Mouse (Mus musculus) ES-Bruce4 (cell line): Measurements from ENCODE around the gene Zrsr1. TPM values are rescaled to one million over a fixed set of nuclear protein-coding genes. Genes with fewer than 3 reads are reported as not detected.

Experiments used
- H3K27ac ChIP-seq: 2 replicates; pipeline ENCODE4 v1.5.1; 2012; ENCODE audit warnings: low read length, inconsistent platforms; ENCODE audit not compliant: insufficient read depth
- H3K27me3 ChIP-seq: 2 replicates; pipeline ENCODE4 v1.6.1; 2012; ENCODE audit warnings: mild to moderate bottlenecking, low read length, inconsistent platforms; ENCODE audit not compliant: control insufficient read depth, poor library complexity, insufficient read depth, severe bottlenecking
- H3K36me3 ChIP-seq: 2 replicates; pipeline ENCODE4 v1.6.1; 2012; ENCODE audit warnings: inconsistent platforms, mild to moderate bottlenecking, low read length, moderate library complexity; ENCODE audit not compliant: control insufficient read depth, poor library complexity, insufficient read depth, severe bottlenecking
- H3K4me1 ChIP-seq: one replicate; pipeline ENCODE4 v1.8.1; 2011; ENCODE audit warnings: low read length; ENCODE audit not compliant: control insufficient read depth, insufficient read depth
- H3K4me3 ChIP-seq: 2 replicates; pipeline ENCODE4 v1.5.1; 2011; ENCODE audit warnings: low read depth, mild to moderate bottlenecking, low read length
- H3K9ac ChIP-seq: 2 replicates; pipeline ENCODE4 v1.6.1; 2012; ENCODE audit warnings: low read depth, mild to moderate bottlenecking, inconsistent platforms; ENCODE audit not compliant: poor library complexity, severe bottlenecking
- H3K9me3 ChIP-seq: replicated peaks from 2 replicates; pipeline ENCODE4 v1.6.1; 2012; ENCODE audit warnings: mild to moderate bottlenecking, low read length, inconsistent platforms; ENCODE audit not compliant: control insufficient read depth, poor library complexity, insufficient read depth, severe bottlenecking
- CTCF ChIP-seq: IDR thresholded peaks from one replicate; pipeline ENCODE4 v1.8.1; 2011; ENCODE audit warnings: low read depth, low read length
- EP300 ChIP-seq: IDR thresholded peaks from 2 replicates; pipeline ENCODE4 v1.6.1; 2011; ENCODE audit warnings: low read depth, low read length; ENCODE audit not compliant: insufficient read depth
- POLR2A ChIP-seq: IDR thresholded peaks from one replicate; pipeline ENCODE4 v1.8.1; 2011; ENCODE audit warnings: low read length; ENCODE audit not compliant: insufficient read depth
- polyA plus RNA-seq: library from polyadenylated mRNA; stranded (reverse); fragments of >200 nt; gene quantifications from 2 replicates; pipeline ENCODE4 v1.2.4, GENCODE M21; 2011; ENCODE audit warnings: low read depth; ENCODE audit not compliant: missing spikeins, insufficient read depth, insufficient read length

Zrsr1 gene
- polyA plus RNA-seq, 1 experiment, result 21.1 TPM

- Histone ChIP-seq H3K9ac (no peak overlapping the region), H3K27me3 (no peaks in the 10 kb centered on the region), H3K27ac (no peak overlapping the region), H3K36me3 (no peaks in the 10 kb centered on the region), H3K4me1 (no peaks in the 10 kb centered on the region), H3K9me3 (peaks cover 5% of the 10 kb centered on the region; the same call in 1 of the 2 replicates), H3K4me3 (no peak overlapping the region)
- TF ChIP-seq CTCF (no peak), POLR2A (no peak), EP300 (no peak)
Measured at GRCm38 (mm10) chr11:22965503-22965902, 6.3 kb upstream of the Zrsr1 start.

GRCm38 (mm10) chr11:22969486-22969885 lies 2.3 kb upstream of the Zrsr1 start:
- H3K27me3 ChIP-seq, result no peaks in the 10 kb centered on the region
- H3K9me3 ChIP-seq, result peaks cover 21% of the 10 kb centered on the region
- H3K4me1 ChIP-seq, result no peaks in the 10 kb centered on the region
- 0 out of 2 replicates have a peak, but pooled peaks cover 3% of the 10 kb centered on the region for H3K36me3 ChIP-seq
- no peak overlapping the region for H3K27ac ChIP-seq
- H3K4me3 ChIP-seq, result no peak overlapping the region
- H3K9ac ChIP-seq, result no peak overlapping the region
- TF ChIP-seq CTCF (no peak), EP300 (no peak), POLR2A (no peak)

- no peak overlapping the region for H3K4me3 ChIP-seq
- H3K27me3 ChIP-seq, result no peaks in the 10 kb centered on the region
- peaks cover 3% of the 10 kb centered on the region; the same call in 1 of the 2 replicates for H3K36me3 ChIP-seq
- no peak overlapping the region for H3K9ac ChIP-seq
- TF ChIP-seq EP300, result no peak
- TF ChIP-seq POLR2A, result no peak
- no peak for TF ChIP-seq CTCF
- no peak overlapping the region for H3K27ac ChIP-seq
- H3K9me3 ChIP-seq, result peaks cover 21% of the 10 kb centered on the region
- no peaks in the 10 kb centered on the region for H3K4me1 ChIP-seq
Measured at GRCm38 (mm10) chr11:22970546-22970945, 1.3 kb upstream of the Zrsr1 start.

GRCm38 (mm10) chr11:22972746-22973526 lies 1.1 kb downstream of the Zrsr1 start:
- Histone ChIP-seq H3K4me3 (peak overlapping the region; percentile 76), H3K27me3 (no peaks in the 10 kb centered on the region), H3K36me3 (peaks cover 19% of the 10 kb centered on the region), H3K4me1 (no peaks in the 10 kb centered on the region), H3K9me3 (peaks cover 18% of the 10 kb centered on the region), H3K27ac (peak overlapping the region; percentile 93), H3K9ac (peak overlapping the region; percentile 65)
- TF ChIP-seq CTCF (no peak), EP300 (no peak), POLR2A (no peak)

GRCm38 (mm10) chr11:22973599-22973998 lies 1.8 kb downstream of the Zrsr1 start:
- TF ChIP-seq EP300 (no peak), POLR2A (no peak), CTCF (no peak)
- Histone ChIP-seq H3K4me3 (peak overlapping the region; percentile 77), H3K9me3 (peaks cover 18% of the 10 kb centered on the region), H3K4me1 (no peaks in the 10 kb centered on the region), H3K36me3 (peaks cover 20% of the 10 kb centered on the region), H3K9ac (peak overlapping the region; percentile 65), H3K27me3 (no peaks in the 10 kb centered on the region), H3K27ac (peak overlapping the region; percentile 45; the same call in 1 of the 2 replicates)

GRCm38 (mm10) chr11:22978215-22978614 lies 6.4 kb downstream of the Zrsr1 start:
- H3K9me3 ChIP-seq, result peaks cover 10% of the 10 kb centered on the region; the same call in 1 of the 2 replicates
- H3K36me3 ChIP-seq, result peaks cover 20% of the 10 kb centered on the region
- no peak overlapping the region for H3K27ac ChIP-seq
- no peak overlapping the region for H3K4me3 ChIP-seq
- no peaks in the 10 kb centered on the region for H3K27me3 ChIP-seq
- no peaks in the 10 kb centered on the region for H3K4me1 ChIP-seq
- no peak overlapping the region for H3K9ac ChIP-seq
- TF ChIP-seq POLR2A (no peak), EP300 (no peak), CTCF (no peak)
